Mouse (Mus musculus) thymus, adult 18-20 months (tissue): ENCODE results near the gene Prdx1.

Experiments used
- DNase-seq, 2 experiments: peaks; one replicate each; pipeline ENCODE4 v3.0.0; 2022; ENCODE audit warnings: mixed read lengths in 2 of 2

Gene Prdx1

DNA sequence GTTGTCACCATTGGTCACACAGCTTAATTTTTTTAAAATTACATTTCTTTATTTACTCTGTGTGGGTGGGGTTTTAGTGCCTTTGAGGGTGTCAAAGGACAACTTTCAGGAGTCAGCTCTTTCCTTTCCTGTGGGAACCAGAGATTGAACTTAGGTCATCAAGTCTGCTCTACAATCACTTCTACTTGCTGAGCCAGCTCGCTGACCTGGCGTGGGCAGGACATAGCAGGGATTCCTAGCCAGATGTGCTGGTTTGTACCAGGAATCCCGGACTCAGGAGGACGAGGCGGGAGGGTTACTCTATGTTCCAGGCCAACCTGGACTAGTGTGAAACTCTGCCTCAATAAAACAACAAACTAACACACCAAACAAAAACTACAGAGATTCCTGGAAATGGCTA is 47.0 kb downstream of the Prdx1 start:
- DNase-seq, result no peak

GRCm38 (mm10) chr4:116734996-116735395 is 49.7 kb downstream of the Prdx1 start:
- DNase-seq, result no peak

- DNase-seq, result no peak
Observed at GRCm38 (mm10) chr4:116738972-116739751, 53.8 kb downstream of the Prdx1 start.

DNA sequence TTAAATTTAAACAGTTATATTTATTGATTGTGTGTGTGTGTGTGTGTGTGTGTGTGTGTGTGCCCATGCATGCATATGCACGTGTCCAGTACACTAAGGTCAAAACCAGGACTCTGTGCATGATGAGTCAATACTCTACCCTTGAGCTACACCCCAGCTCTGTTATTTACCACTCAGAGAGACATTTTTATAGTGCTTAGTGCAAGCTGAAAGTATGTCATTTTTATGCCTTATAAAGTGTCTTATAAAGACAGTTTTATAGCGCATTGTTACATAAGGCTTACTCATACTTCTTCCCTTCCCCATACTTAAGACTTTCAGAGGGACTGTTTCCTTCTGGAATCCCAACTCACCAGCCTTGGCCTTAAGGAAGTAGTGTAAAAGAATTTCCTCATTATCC is 64.4 kb downstream of the Prdx1 start:
- DNase-seq, result no peak
